Mouse (Mus musculus) testis, postnatal 10 days (tissue): ENCODE measurements at regions not wholly inside any gene's neighbourhood (a gene's known extent, or its start where the extent isn't known, plus 50 kb on each side); places are given as distances from the start of the nearest gene placed in this dataset.
"Not testable (repeated sequence)": the region's sequence is repeated elsewhere in the genome, so short reads cannot be mapped to it uniquely, and the experiment has no call there.

ENCODE experiments used
- DNase-seq: peaks from one replicate; pipeline ENCODE4 v3.0.0; 2021; ENCODE audit warnings: low spot score

- no peak for DNase-seq
Measured at GRCm38 (mm10) chr12:114285082-114285481, 741.4 kb downstream of the Adam6a start.

- DNase-seq, result no peak
Measured at GRCm38 (mm10) chr12:114287041-114287440, 743.3 kb downstream of the Adam6a start.

DNA sequence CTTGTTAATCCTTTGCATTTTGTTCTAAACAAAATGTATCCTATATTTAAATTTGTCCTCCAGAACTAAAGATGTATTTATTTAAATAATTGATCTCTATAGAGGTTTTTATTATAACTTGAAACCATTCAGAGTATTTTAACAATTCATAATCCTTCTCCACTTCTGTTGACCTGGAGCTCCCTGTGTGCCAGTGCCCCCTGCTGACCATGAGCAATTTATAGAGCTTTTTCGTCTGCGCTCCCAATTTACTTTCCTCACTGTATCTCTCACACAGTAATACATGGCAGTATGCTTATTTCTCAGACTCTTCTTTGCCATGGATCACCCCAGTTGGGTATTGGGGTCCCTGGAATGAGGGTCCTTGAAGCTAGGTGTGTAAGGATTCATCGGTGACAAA lies 747.4 kb downstream of the Adam6a start:
- no peak for DNase-seq

GRCm38 (mm10) chr12:114299771-114300170 lies 756.1 kb downstream of the Adam6a start:
- DNase-seq, result no peak

DNA sequence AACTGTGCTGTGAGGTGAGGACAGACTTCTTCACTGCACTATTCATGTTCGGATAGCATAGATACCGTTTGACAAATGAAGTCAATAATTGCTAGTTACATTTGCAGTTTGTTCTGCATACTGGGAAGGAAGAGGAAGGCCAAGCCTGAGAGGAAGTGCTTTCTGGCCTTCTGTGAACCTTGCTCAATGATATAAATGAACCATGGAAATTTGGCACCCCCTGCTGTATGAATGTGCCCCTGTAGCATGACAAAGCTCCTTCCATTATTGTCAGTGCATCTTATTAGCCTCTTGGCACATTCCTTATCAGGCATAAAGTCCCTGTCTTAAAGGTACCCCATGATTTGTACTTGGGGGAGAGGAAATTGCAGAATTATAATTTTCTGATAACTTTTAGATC lies 758.0 kb downstream of the Adam6a start:
- no peak for DNase-seq

- DNase-seq, result no peak
Measured at GRCm38 (mm10) chr12:114332552-114332951, 788.8 kb downstream of the Adam6a start.

DNA sequence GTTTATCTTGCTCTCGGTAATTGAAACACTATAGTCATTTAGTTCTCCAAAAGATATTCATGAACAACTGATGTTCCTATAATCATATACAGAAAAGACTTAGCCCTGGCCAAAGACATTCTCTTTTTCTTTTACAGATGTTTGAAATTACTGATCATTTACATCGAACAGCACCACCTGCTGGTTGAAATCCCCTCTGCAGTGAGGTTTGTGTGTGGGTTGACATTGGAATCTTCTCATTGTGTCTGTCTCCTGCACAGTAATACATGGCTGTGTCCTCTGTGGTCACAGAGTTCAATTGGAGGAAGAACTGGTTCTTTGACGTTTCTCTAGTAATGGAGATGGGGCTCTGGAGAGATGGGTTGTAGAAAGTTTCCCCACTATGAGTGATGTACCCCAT lies 822.6 kb downstream of the Adam6a start:
- DNase-seq, result no peak

DNA sequence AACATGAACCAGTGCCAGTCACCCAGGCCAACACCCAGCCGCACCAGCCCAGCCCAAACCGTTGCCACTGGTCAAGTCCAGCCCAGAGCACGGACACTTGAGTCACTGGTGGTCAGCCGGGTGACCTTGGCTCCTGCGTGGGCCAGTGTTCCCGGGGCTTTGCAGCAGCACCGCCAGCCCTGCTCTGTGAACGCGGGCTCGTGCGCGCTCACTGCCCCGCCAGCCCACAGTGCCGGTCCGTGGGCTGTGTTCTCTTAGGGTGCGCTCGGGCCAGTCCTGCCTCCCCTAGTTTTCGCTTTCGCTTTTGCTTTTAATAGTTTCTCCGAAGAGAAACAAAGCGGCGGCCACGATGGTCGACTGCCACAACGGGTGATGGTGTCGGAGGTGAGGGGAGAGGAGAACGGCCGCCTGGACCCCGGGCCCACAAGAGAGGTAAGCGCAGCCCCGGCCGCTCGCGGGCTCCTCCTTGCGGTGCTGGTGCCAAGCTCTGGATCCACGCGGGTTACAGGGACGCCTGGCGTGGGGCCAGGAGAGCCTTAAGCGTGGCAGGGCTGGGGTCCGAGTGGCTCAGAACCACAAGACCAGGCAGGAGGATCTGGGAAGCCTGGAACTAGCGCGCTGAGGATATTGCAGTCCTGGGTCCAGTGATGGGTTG lies 835.1 kb downstream of the Adam6a start:
- peak; percentile 49 for DNase-seq

DNA sequence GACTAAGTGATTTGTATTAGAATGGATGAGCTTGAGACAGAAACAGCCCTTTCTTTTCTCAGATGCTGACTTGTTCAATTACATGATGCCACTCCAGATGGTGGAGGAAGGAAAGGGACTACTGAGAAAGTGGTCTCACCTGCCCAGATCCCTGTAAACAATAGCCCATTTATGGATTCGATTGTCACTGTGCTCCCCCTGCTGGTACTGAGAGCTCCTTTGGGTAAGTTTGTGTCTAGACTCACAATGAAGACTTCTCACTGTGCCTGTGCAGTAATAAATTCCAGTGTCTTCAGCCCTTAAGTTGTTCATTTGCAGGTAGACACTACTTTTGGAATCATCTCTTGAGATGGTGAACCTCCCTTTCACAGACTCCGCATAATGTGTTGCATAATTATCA lies 847.7 kb downstream of the Adam6a start:
- DNase-seq, result no peak

DNA sequence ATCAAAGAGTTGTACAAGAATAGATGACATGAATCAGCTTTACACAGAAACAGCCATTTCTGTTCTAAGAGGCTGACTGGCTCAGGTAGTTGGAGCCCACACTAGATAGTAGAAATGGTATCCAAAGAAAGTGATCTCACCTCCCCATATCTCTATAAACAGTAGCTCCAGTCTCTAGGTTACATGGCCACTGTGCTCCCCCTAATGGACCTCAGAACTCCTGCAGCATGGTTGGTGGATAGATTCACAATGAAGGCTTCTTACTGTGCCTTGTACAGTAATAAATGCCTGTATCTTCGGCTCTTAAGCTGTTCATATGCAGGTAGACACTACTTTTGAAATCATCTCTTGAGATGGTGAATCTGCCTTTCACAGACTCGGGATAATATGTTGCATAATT lies 862.5 kb downstream of the Adam6a start:
- no peak for DNase-seq

GRCm38 (mm10) chr12:114434529-114434928 lies 890.8 kb downstream of the Adam6a start:
- DNase-seq, result no peak

DNA sequence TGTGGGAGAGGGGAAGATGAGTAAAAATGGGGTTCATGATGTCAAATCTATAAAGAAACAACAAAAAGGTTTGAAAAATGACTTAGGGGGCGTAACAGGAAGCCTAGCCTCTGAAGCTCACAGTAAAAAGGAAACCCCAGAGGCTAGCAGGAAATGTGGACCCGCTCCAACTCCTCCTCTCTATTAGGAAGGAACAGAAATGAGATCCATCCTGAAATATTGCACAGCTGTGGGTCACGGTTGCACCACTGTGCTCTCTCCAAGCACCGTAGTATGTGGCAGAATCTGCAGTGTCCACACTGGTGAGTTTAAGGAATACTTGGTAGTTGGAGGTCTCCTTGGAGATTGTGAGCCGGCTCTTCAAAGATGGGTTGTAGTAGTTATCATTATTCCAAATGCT lies 918.3 kb downstream of the Adam6a start:
- DNase-seq, result no peak

GRCm38 (mm10) chr12:114462566-114462965 lies 918.9 kb downstream of the Adam6a start:
- DNase-seq, result no peak

- DNase-seq, result no peak
Measured at GRCm38 (mm10) chr12:114468857-114469256, 925.1 kb downstream of the Adam6a start.

GRCm38 (mm10) chr12:114472678-114473077 lies 929.0 kb downstream of the Adam6a start:
- not testable (repeated sequence) for DNase-seq

- no peak for DNase-seq
Measured at GRCm38 (mm10) chr12:114478741-114479140, 935.0 kb downstream of the Adam6a start.

DNA sequence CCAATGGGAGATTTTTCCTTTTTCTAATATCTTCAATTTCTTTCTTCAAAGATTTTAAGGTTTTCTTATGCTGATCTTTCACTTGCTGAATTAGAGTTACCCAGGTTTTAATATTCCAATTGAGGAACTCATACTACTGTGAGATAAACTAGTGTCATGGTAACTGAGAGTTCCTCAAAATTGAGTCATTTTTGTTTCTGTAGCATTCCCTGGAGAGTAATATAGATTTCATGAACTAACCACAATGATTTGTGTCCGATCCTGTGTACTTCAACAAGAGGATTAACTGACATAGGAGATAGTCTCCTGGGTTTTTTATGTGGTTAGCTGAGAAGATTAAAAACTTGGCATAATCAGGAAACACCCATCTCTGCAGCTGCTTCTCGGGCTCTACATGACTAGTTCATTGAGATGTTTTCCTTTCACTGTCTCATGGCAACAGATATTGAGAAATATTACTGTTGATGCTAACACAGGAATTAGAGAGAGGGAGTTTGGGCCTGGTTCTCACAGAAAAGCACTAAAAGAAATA lies 949.9 kb downstream of the Adam6a start:
- DNase-seq, result not testable (repeated sequence)

DNA sequence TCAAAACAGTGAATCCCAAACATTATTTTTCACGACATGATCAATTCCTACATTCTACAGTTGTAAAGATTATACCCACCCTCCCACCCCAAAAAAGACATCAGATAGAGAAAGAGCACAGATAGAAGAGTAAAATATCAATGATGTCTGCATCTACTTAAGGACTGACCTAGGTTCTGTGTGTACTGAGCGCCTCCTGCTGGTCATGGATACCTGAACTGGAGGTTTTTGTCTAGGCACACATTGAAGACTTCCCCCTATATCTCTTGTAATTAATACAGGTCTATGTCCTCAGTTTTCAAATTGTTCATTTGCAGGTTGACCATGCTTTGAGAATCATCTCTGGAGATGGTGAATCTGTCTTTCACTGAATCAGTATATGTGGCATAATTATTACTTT lies 952.0 kb downstream of the Adam6a start:
- DNase-seq, result no peak

- DNase-seq, result no peak
Measured at GRCm38 (mm10) chr12:114513143-114513542, 969.4 kb downstream of the Adam6a start.

DNA sequence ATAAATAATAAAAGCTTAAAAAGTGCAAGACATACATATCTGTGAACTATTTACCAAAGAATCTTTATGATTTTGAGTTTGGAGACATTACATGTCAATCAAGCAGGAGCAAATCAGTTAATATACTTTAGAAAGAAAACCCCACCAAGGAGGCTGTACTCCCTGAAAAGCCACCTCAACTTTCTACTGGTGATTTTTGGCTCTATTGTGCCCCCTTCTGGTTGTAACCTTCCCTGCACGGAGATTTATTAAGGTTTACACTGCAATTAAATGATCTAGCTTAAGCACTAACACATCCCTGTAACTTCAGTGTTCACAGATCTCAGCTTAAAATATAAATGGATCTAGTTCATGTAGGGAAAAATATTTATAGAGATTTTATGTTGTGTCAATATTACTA lies 998.4 kb downstream of the Adam6a start:
- not testable (repeated sequence) for DNase-seq

- not testable (repeated sequence) for DNase-seq
Measured at GRCm38 (mm10) chr12:114544931-114545330, 1001.2 kb downstream of the Adam6a start.

- DNase-seq, result no peak
Measured at GRCm38 (mm10) chr12:114562440-114562839, 1018.7 kb downstream of the Adam6a start.

GRCm38 (mm10) chr12:114562978-114563377 lies 1019.3 kb downstream of the Adam6a start:
- no peak for DNase-seq

- no peak for DNase-seq
Measured at GRCm38 (mm10) chr12:114563683-114564082, 1020.0 kb downstream of the Adam6a start.
